Mouse (Mus musculus): ENCODE data around the gene Bricd5.
"Not testable (repeated sequence)": the region's sequence is repeated elsewhere in the genome, so short reads cannot be mapped to it uniquely, and the experiment has no call there.

Bricd5 gene

DNA sequence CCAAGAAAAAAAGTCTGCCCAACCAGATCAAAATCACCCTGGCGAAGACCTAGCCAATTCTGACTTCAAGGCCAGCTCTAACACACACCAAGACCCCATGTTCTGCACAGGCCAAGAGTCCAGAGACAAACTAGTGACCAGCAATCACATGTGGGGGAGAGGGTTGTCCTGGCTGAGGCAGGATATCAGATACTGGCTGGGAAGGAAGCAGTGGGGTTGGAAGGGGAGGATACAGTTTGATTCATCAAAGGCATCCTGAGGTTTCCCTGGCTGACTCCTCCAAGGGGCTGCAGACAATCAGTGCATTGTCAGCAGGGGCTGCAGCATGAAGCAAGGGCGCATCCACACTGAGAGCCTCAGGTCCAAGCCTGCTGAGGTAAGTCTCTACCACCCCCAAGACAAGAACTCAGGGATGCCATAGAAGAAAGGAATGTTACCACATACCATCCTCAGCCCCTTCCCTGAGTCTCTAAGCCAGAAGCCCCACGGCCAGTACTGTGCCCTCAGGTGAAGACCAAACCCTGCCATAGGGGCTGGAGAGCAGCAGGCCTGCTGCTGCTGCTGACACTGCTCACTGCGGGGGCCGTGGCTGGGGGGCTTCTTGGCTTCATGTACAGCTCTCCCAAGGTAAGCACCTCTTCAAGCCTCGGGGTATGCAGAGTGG is at the start of gene Bricd5:
TSS of gene Bricd5 (plus strand) at position 273 of the 664 bp plus-strand sequence.
- DNase-seq (ENCODE audit: low spot score): no peak

DNA sequence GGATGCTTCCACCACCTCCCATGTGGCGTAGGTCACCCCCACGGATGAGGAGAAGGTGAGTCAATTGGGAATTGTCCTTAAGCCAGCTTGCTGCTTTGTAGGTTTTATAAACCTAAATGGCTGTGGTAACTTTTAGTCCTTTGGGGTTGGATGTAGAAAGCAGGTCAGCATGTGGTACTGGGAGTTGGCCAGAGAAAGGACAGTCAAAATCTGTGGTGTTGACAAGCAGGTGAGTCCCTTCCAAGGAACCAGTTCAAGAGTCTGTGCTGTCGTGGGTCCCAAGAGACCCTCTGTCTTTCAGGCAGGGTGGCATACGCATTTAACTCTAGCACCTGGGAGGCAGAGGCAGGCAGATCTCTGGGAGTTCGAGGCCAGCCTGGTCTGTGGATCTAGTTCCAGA is 49.2 kb upstream of the Bricd5 start:
- DNase-seq (ENCODE audit: low spot score): no peak

DNA sequence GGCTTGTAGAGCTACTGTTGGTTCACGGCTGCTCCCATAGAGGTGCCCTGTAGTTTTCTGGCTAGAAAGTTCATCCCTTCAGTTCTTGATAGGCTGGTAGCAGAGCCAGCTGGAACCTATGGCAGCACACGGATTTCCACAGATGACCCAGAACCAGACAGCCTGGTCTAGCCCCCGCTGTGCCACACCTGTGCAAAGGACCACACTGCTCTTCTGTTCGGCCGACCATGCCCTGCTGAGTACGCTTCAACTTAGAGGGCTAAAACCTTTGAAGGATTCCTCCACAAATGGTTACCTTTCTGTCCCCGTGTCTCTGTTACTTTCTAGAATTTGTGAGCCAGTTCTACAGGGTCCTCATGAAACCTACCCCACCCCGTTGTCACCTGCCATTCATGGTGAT is 48.4 kb upstream of the Bricd5 start:
- DNase-seq (ENCODE audit: low spot score): not testable (repeated sequence)

GRCm38 (mm10) chr17:24425905-24426304 is 47.8 kb upstream of the Bricd5 start:
- DNase-seq (ENCODE audit: low spot score): no peak

GRCm38 (mm10) chr17:24426471-24427169 is 47.1 kb upstream of the Bricd5 start, which contains the start of gene Eci1:
Gene Eci1 (plus strand): TSS chr17:24426641.
- peak; percentile 94 for DNase-seq (ENCODE audit: low spot score)

DNA sequence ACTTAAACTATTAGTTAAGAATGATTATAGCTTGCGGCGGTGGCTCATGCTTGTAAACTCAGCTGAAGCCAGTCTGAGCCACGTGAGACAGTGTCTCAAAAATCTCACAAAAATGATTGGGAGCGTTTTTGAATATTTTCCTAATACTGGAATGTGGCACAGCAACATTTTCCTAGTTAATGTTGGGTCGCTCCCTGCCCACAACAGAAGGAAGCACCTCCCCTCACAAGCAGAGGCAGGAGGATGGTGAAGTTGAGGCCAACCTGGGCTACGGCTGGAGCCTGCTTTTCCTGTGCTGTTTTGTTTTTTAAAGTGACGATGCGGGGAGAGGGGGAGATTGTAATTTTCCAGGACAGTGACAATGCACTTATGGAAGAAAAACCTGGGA is 46.5 kb upstream of the Bricd5 start:
- DNase-seq (ENCODE audit: low spot score): peak; percentile 33

DNA sequence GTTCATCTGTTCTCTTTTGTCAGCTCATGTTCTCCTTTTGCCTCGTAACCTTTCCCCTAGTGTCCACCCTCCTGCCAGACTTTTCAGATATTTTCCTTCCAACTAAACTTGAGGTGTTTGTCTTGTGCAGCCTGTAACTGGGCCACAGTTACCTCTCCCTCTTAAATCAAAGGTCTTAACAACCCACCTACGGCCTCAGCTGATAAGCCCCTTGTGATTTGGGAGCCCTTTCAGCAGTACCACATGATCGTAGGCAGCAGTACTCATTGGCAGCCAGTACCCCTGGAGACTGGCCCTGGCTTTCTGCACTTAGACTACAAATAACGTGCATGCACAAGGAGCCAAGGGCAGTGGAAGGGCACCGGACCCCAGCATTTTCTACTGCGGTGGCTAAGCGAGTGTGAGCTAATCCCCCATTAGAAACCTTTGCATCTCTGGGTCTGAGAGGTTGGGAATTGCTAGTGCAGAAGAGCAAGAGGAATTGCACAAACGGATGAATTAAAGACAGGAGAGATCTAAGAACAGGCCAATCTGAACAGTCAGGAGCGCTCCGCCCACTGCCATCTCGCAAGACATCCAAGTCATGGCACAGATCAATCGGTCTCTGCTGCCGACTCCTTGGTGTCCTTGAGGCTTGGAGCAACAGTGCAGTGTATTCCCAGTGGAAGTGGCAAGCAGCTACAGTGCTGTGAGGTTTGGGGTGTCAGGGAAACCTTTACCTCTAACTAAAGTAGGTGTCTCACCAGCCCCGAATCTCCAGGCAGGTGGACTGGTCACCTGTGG is 44.3 kb upstream of the Bricd5 start:
- no peak for DNase-seq (ENCODE audit: low spot score)

GRCm38 (mm10) chr17:24437016-24437415 is 36.7 kb upstream of the Bricd5 start:
- DNase-seq (ENCODE audit: low spot score): peak; percentile 83

- no peak for DNase-seq (ENCODE audit: low spot score)
These were observed 33.3 kb upstream of the Bricd5 start for GRCm38 (mm10) chr17:24440377-24440776.

- peak; percentile 37 for DNase-seq (ENCODE audit: low spot score)
These were observed 32.5 kb upstream of the Bricd5 start for GRCm38 (mm10) chr17:24441148-24441547.

- no peak for DNase-seq (ENCODE audit: low spot score)
These were observed 31.6 kb upstream of the Bricd5 start for GRCm38 (mm10) chr17:24442107-24442506.

GRCm38 (mm10) chr17:24442632-24443155 is 31.0 kb upstream of the Bricd5 start, which contains the start of gene Dnase1l2:
Gene Dnase1l2 (minus strand): TSS chr17:24443105.
- no peak for DNase-seq (ENCODE audit: low spot score)

- DNase-seq (ENCODE audit: low spot score): no peak
These were observed 30.3 kb upstream of the Bricd5 start for GRCm38 (mm10) chr17:24443409-24443808.

- DNase-seq (ENCODE audit: low spot score): no peak
These were observed 27.1 kb upstream of the Bricd5 start for GRCm38 (mm10) chr17:24446590-24446989.

DNA sequence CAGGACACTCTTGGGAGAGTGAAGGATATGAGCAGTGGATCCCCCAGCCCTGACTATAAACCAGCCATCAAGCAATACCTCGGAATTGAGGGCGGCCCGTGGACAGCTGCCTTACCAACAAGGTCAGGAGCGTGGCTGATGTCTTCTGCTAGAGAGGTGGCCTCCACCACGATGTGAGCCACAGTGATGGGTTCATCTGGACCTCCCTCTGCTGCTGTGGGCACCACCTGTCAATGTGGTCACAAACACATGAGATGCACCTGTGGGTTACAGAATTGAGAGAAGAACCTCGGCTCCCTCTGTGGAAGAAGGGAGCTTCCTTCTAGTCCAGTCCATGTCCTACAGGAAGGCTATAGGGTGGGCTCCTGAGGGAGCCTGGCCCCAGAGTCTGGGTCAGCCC is 24.2 kb upstream of the Bricd5 start:
- no peak for DNase-seq (ENCODE audit: low spot score)

DNA sequence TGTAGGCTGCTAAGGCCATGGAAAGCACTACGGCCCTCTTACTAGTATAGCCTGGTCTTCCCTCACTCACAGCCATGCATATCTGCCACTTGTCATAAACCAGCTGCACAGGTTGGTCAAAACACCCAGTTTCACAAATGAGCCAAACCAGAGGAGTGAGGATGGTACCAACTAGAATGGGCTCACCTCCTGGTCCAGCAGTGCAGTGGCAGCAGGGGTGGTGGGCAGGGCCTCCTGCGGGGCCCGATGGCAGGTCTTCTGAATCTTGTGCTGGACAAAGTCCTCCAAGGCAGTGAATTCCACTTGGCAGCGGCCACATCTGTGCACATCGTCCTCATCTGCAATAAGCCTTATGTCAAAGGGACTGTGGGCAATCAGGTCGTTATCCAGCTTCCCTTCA is 22.5 kb upstream of the Bricd5 start:
- DNase-seq (ENCODE audit: low spot score): no peak

- DNase-seq (ENCODE audit: low spot score): no peak
These were observed 20.3 kb upstream of the Bricd5 start for GRCm38 (mm10) chr17:24453372-24453771.

DNA sequence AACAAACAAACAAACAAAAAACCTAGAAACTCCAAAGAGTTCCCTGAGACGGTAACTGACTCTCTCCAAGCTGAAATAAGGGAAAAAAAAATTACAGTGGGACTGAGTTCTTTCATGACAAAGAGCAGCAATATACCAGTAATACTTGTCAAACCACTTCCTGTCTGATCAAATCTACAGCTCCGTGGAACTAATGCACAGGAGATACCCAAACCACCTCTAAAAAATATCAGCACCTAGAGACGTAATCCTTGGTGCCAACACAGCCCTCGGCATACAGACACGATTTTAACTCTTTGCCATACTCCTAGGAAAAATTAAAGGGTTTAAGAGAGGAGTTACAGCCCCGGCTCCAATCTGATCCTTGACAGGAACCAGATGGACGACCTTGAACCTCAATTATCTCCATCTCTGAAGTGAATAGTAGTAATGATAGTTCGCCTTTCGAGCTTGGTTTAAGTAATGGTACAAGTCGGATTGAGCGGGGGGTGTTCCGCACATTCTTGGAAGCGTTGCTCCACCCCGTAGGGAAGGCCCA is 19.4 kb upstream of the Bricd5 start:
- no peak for DNase-seq (ENCODE audit: low spot score)

DNA sequence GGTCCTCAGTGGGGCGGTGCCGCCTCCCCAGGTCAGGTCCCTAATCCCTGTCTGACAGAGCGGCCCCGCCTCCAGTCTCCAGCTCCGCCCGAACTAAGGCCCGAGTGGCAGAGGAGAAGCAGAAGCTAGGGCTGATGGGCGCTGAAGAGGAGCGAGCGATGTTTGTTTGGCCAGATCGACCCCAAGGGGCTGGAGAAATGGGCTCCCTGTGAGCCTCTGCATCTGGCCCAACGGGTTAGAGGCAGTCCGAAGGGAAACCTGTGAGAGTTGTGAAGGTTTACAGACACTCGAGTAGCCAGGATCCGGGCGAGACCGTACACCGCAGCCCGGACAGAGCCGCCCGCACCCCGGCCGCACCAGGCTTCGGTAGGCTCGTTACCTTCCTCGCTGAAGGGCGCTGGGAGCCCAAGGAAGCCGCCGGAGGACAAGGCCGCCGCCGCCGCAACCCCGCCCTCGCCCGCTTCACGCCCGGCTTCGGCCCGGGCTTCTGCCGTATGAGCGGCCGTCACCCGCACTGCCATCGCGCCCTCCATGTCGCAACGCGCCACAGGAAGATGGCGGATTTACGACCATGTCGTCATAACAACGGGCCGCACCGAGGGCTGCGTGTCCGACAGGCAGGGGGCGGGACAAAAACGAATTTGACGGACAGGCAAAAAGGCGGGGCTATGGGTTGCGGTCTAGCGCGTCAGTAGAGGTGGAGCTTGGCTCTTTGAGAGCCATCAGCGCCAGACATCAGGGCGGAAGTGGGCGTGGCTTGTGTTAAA is 18.7 kb upstream of the Bricd5 start:
- peak; percentile 99 for DNase-seq (ENCODE audit: low spot score)

- not testable (repeated sequence) for DNase-seq (ENCODE audit: low spot score)
These were observed 18.0 kb upstream of the Bricd5 start for GRCm38 (mm10) chr17:24455523-24456206.

GRCm38 (mm10) chr17:24461580-24461979 is 12.1 kb upstream of the Bricd5 start:
- peak; percentile 78 for DNase-seq (ENCODE audit: low spot score)
